Mouse (Mus musculus) brain, embryonic 18.5 days (tissue): ENCODE measurements around the gene Tmem129.

Experiments
- DNase-seq: peaks from one replicate; pipeline ENCODE4 v3.0.0-alpha.2; 2012; ENCODE audit warnings: low read depth, low spot score

Tmem129 gene

GRCm38 (mm10) chr5:33687142-33687541 lies 28.9 kb upstream of the Tmem129 start:
- no peak for DNase-seq

DNA sequence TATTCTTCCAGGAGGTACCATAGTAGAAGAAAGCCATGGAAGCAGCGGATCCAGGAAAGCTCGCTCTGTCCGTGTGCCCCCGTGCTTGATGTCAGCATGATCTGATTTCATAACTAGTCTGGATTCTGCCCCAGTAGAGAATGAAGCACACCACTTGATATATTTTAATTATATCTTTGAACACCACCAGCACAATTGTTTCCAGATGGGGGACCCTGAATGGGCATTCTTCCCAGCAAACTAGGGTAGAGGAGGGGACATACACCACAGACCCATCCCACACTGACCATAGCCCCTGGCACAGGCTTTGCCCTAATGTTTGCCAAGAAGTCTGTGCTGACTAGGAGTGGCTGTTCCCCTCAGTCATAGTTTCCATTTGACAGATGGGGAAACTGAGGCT lies 26.7 kb upstream of the Tmem129 start:
- no peak for DNase-seq

DNA sequence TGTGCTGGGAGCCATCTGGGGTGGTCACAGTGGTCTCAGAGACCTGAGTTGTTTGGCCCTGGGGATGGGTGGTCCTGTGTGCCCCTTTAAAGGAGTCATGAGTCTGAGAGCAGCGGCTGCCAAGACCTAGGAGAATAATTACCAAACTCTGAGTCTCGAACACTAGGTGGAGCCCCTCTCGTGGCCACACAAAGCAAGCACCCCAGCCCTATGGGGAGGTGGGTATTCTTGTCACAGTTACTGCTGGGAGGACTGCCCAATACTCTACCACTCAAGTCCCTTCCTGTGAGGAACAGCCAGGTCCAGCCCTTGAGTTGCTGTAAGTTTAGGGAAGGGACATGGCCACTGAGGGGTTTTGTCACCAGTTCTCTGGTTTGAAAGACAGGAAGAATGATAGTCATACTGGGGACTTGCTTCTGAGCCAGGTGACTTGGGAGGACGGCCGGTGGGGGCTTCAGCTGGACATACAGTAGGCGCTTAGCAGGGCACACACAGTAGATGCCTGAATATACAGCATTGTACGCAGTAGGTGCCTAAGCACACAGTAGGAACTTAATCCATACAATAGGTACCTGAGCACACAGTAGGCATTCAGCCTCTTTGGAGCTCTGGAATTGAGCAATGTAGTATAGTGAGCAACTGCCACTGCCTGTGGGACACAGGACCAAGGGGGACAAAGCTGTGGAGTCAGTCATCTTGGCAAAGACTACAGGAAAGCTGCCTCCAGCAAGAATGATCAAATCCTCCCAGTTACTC lies 25.9 kb upstream of the Tmem129 start:
- DNase-seq, result no peak

- no peak for DNase-seq
Measured at GRCm38 (mm10) chr5:33682963-33683362, 24.7 kb upstream of the Tmem129 start.

- DNase-seq, result no peak
Measured at GRCm38 (mm10) chr5:33681611-33682388, 23.6 kb upstream of the Tmem129 start.

GRCm38 (mm10) chr5:33681044-33681443 lies 22.8 kb upstream of the Tmem129 start:
- DNase-seq, result no peak

DNA sequence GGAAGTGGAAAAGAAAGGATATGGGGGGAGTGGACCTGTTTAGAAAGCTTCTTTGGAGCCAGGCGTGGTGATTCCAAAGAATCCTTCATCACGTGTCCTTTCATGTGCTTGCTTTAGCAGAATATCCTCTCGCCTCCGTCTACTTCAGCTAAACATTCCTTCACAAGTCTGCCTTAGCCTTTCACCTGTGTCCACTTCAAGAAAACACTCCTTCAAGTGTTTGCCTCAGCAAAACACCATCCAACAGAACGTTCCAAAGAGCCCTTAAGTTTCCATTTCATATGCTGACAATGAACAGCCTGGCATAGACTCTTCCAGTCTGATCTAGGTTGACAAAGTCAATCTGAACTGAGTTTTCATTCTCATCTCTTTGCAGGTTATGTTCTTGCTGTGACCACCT lies 20.0 kb upstream of the Tmem129 start:
- no peak for DNase-seq

GRCm38 (mm10) chr5:33675964-33676363 lies 17.7 kb upstream of the Tmem129 start:
- no peak for DNase-seq

DNA sequence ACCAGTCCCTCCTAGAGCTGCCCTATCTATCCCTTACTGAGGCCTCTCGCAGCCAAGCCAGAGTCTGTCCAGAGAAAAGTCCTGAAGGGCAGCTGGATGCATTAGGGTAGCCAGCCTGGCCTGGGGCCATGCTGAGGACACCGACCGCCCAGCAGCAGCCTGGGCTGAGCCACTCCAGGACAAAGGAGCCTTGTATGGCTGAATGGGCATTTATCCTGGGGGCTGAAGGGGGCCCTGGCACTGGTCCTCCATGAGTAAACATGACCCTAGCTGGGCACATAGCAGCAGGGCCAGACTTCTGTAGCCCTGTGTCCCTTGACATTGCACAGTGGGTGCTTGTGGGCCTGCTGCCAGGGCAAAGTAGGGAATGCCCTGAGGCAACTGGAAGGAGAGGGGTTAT lies 16.2 kb upstream of the Tmem129 start:
- DNase-seq, result no peak

DNA sequence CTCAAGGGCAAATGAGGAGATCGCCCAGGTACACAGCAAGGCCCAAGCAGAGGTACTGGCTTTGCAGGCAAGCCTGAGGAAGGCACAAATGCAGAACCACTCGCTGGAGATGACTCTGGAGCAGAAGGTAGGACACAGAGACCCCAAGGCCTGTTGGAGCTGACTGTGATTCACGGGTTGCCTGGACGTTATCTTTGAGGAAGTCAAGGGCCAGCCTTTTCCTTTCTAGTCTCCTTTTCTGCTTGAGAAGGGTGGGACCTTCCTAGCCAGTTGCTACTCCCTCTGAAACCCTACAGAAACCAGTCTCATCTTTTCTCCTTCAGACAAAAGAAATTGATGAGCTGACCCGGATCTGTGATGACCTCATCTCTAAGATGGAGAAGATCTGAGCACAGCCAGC lies 13.4 kb upstream of the Tmem129 start:
- no peak for DNase-seq

- DNase-seq, result no peak
Measured at GRCm38 (mm10) chr5:33668223-33668622, 10.0 kb upstream of the Tmem129 start.

DNA sequence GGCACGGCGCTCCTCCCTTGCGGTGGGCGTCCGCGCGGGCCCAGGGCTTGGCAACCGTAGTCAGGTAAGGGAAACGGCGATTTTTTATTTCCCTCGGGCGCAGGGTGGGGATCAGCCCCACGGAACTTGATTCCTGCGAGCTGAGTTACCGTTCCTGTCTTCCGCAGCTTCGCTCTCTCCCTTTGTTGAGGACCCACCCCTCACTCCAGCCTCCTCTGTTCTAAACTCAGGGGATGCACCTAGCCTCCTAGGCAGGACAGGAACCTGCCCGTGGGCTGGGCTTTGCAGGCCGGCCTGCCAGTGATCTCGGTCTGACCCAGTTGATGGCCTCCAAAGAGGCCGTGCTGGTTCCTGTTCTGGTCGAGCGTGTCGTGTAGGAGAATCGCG lies 441 bp upstream of the Tmem129 start:
- DNase-seq, result no peak

DNA sequence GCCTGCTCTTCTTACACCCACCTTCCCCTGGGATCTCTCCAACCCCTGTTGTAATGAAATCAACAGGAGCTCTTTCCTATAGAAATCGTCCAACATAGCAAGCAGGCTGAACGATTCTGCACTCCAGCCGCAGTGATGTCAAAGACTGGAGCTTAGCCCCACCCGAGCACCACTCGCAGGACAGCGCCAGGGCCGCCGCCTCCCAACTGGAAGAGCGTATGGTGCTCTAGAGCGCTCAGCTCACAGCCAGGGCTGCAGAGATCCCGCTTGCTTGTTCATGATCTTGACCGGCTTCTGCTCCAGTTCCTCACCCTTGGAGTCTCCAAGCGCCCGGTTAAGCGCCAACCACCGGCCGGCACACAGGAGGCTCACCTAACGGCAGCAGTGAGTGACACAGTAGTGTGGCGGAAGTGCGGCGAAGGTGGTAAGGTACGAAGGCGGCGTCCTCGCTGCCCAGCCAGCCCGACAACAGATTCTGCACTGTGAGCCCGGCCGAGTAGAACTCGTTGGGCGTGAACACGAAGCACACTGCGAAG lies 897 bp downstream of the Tmem129 start:
- no peak for DNase-seq

DNA sequence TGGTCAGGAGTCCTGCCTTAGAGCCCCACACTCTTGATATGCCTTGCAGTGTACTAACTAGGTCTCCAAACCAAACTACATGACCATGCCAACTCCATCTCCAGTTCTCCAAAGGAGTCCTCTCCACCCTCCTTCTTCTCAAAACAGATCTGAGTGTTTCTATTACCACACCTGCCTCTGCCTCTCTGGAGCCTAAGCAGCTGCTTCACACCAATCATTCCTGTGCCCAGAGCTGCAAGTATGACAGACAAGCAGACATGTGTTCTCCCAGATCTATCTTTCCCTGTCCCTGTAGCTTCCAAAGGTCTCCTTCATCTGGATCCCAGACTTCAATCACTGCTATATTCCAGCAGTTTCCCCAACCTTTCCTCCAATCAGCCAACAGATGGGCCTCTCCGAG lies 1.5 kb downstream of the Tmem129 start:
- no peak for DNase-seq

- no peak for DNase-seq
Measured at GRCm38 (mm10) chr5:33655251-33655840, 2.9 kb downstream of the Tmem129 start.

DNA sequence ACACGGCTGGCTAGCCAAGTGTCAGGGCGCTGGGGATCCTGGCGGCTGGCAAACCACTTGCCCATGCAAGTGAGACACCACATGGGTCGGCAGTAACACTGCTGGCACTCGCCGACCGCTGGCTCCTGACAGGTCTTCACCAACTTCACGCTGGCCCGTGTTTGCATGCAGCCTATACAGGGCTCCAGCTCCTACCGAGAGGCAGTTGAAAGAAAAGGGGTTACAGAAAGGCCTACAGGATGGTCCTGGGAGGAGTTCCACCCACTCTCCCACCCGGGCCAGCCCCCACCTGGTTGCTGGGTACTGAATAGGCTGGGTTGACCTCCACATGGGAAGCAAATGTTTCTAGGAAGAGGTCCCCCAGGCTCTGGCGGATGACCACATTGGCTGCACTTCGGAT lies 3.8 kb downstream of the Tmem129 start:
- DNase-seq, result no peak

DNA sequence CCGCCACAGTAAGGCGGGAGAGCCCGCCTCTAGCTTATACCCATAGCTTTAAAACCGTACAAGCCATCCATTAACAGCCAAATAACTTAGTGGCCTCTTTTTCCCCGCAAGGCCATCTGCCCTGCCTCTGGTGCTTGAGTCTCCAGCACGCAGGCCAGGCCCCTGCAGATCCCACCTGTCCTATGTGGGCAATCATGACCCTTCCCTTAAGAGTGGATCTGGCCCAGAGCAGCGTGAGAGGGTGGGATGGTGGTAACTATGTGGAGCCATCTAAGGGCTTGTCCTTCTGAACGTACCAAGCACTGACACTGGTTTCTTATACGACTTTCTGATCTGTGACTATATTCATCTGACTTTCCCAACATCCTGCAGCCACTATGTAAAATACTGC lies 5.4 kb downstream of the Tmem129 start:
- no peak for DNase-seq

DNA sequence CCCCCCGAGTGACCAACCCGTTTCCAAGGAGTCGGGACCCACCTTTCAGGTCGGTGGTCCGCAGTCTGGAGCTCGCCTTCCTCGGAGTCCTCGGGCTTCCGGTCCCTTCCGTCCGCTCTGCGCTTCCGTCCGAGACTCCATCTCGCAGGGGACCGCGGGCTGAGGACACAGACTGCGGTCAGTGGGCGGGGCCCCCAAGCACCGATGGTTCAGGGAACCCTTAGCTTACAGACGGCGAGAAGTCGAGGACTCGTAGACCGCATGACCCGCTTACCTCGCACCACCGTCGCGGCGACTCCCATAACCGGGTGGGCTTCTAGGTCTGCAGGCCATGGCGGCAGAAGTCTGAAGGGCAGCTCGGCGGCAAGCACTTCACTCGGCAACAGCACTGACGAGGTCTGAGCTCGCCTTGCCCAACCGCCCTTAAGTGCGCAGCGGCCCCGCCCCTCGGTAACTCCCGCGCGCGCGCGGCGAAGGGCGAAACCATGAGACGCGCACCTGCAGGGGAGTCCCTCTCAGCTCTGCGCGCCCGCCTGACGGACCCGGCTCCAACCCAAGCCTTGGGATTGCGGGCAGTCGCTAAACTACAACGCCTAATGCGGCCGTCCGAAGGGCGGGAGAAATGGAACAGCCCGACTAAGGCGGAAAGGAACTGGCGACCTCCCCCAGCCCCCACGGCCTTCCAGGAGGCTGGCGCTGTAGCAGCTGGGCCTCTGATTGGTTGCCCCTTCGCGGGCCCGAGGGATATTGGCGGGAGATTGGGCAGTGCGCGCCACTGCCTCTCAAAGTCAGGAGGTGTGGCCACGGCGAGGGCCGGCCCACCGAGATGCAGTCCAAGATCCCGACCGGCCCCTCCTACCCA lies 6.1 kb downstream of the Tmem129 start, which contains the start of gene Slbp:
Gene Slbp (minus strand): TSS at position 654 of the 862 bp plus-strand sequence.
- peak; percentile 93 for DNase-seq

DNA sequence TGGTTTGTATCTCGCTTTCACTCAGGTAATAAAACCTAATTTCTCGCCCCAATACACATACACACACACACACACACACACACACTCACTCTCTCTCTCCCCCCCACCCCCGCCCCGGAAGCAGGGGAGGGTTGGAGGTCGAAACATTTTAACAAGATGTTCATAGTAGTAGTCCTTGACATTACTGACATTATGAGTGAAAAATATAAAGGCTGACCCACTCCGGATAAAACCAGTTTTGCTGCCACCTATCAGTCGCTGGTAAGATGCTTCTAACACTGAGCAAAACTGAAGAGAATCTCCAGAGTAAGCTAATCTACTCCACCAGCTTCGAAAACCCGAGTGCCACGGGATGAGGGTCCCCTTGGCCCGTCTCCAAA lies 6.7 kb downstream of the Tmem129 start:
- no peak for DNase-seq

DNA sequence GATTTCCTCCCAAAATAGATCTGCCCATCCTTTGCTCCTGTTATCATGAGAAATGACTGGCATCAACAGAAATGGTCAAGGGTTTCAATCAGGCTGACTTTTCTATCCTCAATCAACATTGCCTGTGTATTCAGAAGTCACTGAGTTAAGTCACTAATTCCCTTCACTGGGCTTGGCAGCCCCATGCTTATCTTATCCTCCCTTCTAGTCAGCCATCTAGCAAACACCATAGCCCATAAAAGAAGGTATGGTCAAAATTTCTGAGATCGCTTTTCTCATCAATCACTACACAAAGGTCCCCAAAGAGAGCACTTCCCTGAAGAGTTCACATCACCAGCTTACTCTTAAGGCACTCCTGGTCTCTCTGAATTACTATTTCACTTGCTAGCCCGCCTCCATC lies 7.2 kb downstream of the Tmem129 start:
- DNase-seq, result no peak

- no peak for DNase-seq
Measured at GRCm38 (mm10) chr5:33640652-33641051, 17.6 kb downstream of the Tmem129 start.

GRCm38 (mm10) chr5:33638826-33639225 lies 19.4 kb downstream of the Tmem129 start:
- no peak for DNase-seq
